Comparison of ENCODE assay signal across 7 mouse cellular contexts in the genomic region with DNA sequence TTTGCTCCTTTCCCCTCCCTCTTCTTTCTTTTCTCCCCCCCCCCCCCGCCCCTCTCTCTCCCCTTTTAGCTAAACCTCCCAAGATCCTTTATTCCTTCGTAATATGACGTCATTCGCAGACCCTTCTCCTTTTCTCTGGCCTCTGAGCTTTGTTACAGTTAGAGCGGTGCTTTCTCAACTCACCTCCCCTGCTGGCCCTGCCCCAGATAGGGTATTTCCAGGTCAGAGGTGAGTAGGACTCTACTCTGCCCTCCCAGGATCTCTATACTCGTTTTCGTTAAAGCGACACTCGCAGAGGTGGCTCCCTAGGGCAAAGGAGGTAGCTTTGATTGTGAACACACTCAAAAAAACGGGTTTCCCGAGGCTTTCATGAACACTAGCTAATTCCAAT. TPM values are rescaled to one million over a fixed set of nuclear protein-coding genes. Genes with fewer than 3 reads are reported as not detected.
DNase-seq lines count a peak whose midpoint lies in the region; ATAC-seq and TF ChIP-seq lines count a peak whose summit lies in the region.

No protein-coding gene starts in this region.

- DNase-seq in neural tube, embryonic 11.5 days (ENCODE audit: low spot score) = no peak
- no peak for DNase-seq in neural tube, embryonic 10.5 days (ENCODE audit: extremely low spot score, low spot score)
- no peak for DNase-seq in stomach, postnatal 0 days (ENCODE audit: low spot score)
- DNase-seq in gastrocnemius, adult 18-20 months (ENCODE audit: low spot score) = no peak

- no peaks in the 10 kb centered on the region for H3K9me3 ChIP-seq in neural tube, embryonic 11.5 days (ENCODE audit: control insufficient read depth, low read length)
- H3K9me3 ChIP-seq in liver, embryonic 15.5 days (replicated peaks) = no peaks in the 10 kb centered on the region
- H3K9me3 ChIP-seq in stomach, postnatal 0 days (ENCODE audit: control insufficient read depth, low read length) = no peaks in the 10 kb centered on the region

- no peak for ATAC-seq in neural tube, embryonic 11.5 days (ENCODE audit: insufficient read depth, low FRiP score, low TSS enrichment)
- ATAC-seq in granulocyte monocyte progenitor cell, adult 5-6 weeks (replicated peaks; ENCODE audit: poor library complexity, severe bottlenecking) = peak; percentile 55
- no peak for ATAC-seq in liver, embryonic 15.5 days (ENCODE audit: insufficient read depth)
- no peak for ATAC-seq in stomach, postnatal 0 days (ENCODE audit: low FRiP score, low TSS enrichment)
- ATAC-seq in cerebellum, adult (ENCODE audit: insufficient number of reproducible peaks, low FRiP score, low TSS enrichment) = no peak

- no peak for TF ChIP-seq EP300 in stomach, postnatal 0 days (optimal IDR thresholded peaks at IDR 0.05)

- peaks cover 7% of the 10 kb centered on the region for H3K4me1 ChIP-seq in neural tube, embryonic 11.5 days (ENCODE audit: control insufficient read depth, insufficient read depth, low read length)
- H3K4me1 ChIP-seq in liver, embryonic 15.5 days (replicated peaks) = peaks cover 8% of the 10 kb centered on the region; the same call in 1 of the 2 replicates
- H3K4me1 ChIP-seq in stomach, postnatal 0 days (replicated peaks; ENCODE audit: control insufficient read depth, insufficient read depth) = peaks cover 4% of the 10 kb centered on the region; the same call in 1 of the 2 replicates

- H3K4me2 ChIP-seq in neural tube, embryonic 11.5 days (ENCODE audit: low read depth) = peak overlapping the region; percentile 30
- H3K4me2 ChIP-seq in liver, embryonic 15.5 days = peak overlapping the region; percentile 39
- H3K4me2 ChIP-seq in stomach, postnatal 0 days (replicated peaks; ENCODE audit: low read depth) = peak overlapping the region; percentile 46

- TF ChIP-seq CTCF in stomach, postnatal 0 days (IDR thresholded peaks at IDR 0.05; ENCODE audit: low read depth) = no peak

- H3K36me3 ChIP-seq in neural tube, embryonic 11.5 days (ENCODE audit: control insufficient read depth, insufficient read depth, low read length) = no peaks in the 10 kb centered on the region
- H3K36me3 ChIP-seq in liver, embryonic 15.5 days (replicated peaks) = no peaks in the 10 kb centered on the region
- H3K36me3 ChIP-seq in stomach, postnatal 0 days (ENCODE audit: control insufficient read depth, insufficient read depth, low read length) = no peaks in the 10 kb centered on the region

- no peaks in the 10 kb centered on the region for H3K27me3 ChIP-seq in neural tube, embryonic 11.5 days (ENCODE audit: control insufficient read depth, insufficient read depth, low read length)
- H3K27me3 ChIP-seq in liver, embryonic 15.5 days = no peaks in the 10 kb centered on the region
- no peaks in the 10 kb centered on the region for H3K27me3 ChIP-seq in stomach, postnatal 0 days (ENCODE audit: control insufficient read depth, insufficient read depth, low read length)

- H3K9ac ChIP-seq in neural tube, embryonic 11.5 days (ENCODE audit: low read length) = 0 out of 2 replicates have a peak overlapping the region, but pooled peaks have one; percentile 5
- no peak overlapping the region for H3K9ac ChIP-seq in liver, embryonic 15.5 days
- H3K9ac ChIP-seq in stomach, postnatal 0 days (ENCODE audit: low read length) = no peak overlapping the region

- H3K27ac ChIP-seq in neural tube, embryonic 11.5 days (ENCODE audit: low read depth, low read length) = no peak overlapping the region
- H3K27ac ChIP-seq in liver, embryonic 15.5 days (replicated peaks) = no peak overlapping the region
- no peak overlapping the region for H3K27ac ChIP-seq in stomach, postnatal 0 days (replicated peaks)

- WGBS in neural tube, embryonic 11.5 days = 22% methylated on average over 10 of the region's 11 CpGs
- 16% methylated on average over 10 of the region's 11 CpGs for WGBS in liver, embryonic 15.5 days (ENCODE audit: insufficient replicate concordance)
- 18% methylated on average over 10 of the region's 11 CpGs for WGBS in stomach, postnatal 0 days

- no peak overlapping the region for H3K4me3 ChIP-seq in neural tube, embryonic 11.5 days (ENCODE audit: low read depth, low read length)
- peak overlapping the region; percentile 17; the same call in 1 of the 2 replicates for H3K4me3 ChIP-seq in liver, embryonic 15.5 days (replicated peaks)
- H3K4me3 ChIP-seq in stomach, postnatal 0 days (ENCODE audit: low read depth, low read length) = peak overlapping the region; percentile 24

RNA-seq across cellular contexts. Expression of a gene that starts 45.0 kb away (rescaled TPM):
- polyA plus RNA-seq in neural tube, embryonic 11.5 days (2014; fragmentation: Nextera tagmentation; extraction: Ambion mirVana) = 57.0 and 61.1 TPM in 2 replicates
- total RNA-seq in granulocyte monocyte progenitor cell, adult 5-6 weeks (2014; fragmentation: Nextera tagmentation) = 73.4 and 83.8 TPM in 2 replicates
- total RNA-seq in granulocyte monocyte progenitor cell, adult 5-6 weeks (2017) = 80.4 and 84.9 TPM in 2 replicates
- 20.4 and 23.3 TPM in 2 replicates for polyA plus RNA-seq in liver, embryonic 15.5 days (2015; fragmentation: Nextera tagmentation; extraction: Ambion mirVana)
- polyA plus RNA-seq in stomach, postnatal 0 days (2015; fragmentation: Nextera tagmentation; extraction: Ambion mirVana) = 46.6 and 47.5 TPM in 2 replicates
- total RNA-seq in gastrocnemius, adult 18-20 months (2021) = 10 to 100 TPM; 15.9 to 17.3 TPM
